Mouse (Mus musculus) hindbrain, embryonic 12.5 days (tissue): ENCODE results near the gene Senp1. TPM values are rescaled to one million over a fixed set of nuclear protein-coding genes. Genes with fewer than 3 reads are reported as not detected.
A peak's percentile ranks its signal among the peaks of the same experiment; 100 is the strongest.

ENCODE experiments used
- ATAC-seq: fragments of 200-750 bp; cut with Nextera tagmentation; 2 replicates; pipeline ENCODE4 v1.8.0; 2017; ENCODE audit warnings: moderate TSS enrichment; ENCODE audit not compliant: low FRiP score
- H3K27ac ChIP-seq: fragments of 300-500 bp; sonication (generic); 2 replicates; pipeline ENCODE4 v1.5.1; 2016; ENCODE audit warnings: mild to moderate bottlenecking
- H3K27me3 ChIP-seq: fragments of 300-500 bp; sonication (generic); 2 replicates; pipeline ENCODE4 v1.6.1; 2016; ENCODE audit warnings: mild to moderate bottlenecking
- H3K36me3 ChIP-seq: fragments of 300-500 bp; sonication (generic); 2 replicates; pipeline ENCODE4 v1.6.1; 2016; ENCODE audit warnings: mild to moderate bottlenecking
- H3K4me1 ChIP-seq: fragments of 300-500 bp; sonication (generic); 2 replicates; pipeline ENCODE4 v1.6.1; 2016
- H3K4me2 ChIP-seq: fragments of 300-500 bp; sonication (generic); replicated peaks from 2 replicates; pipeline ENCODE4 v1.6.1; 2016; ENCODE audit warnings: mild to moderate bottlenecking
- H3K4me3 ChIP-seq: fragments of 300-500 bp; sonication (generic); 2 replicates; pipeline ENCODE4 v1.5.1; 2016; ENCODE audit warnings: mild to moderate bottlenecking
- H3K9ac ChIP-seq: fragments of 300-500 bp; sonication (generic); 2 replicates; pipeline ENCODE4 v1.6.1; 2016; ENCODE audit warnings: mild to moderate bottlenecking, moderate library complexity
- H3K9me3 ChIP-seq: fragments of 300-500 bp; sonication (generic); replicated peaks from 2 replicates; pipeline ENCODE4 v1.6.1; 2016; ENCODE audit warnings: mild to moderate bottlenecking
- WGBS: fragments of 180-500 bp; shearing (Covaris S2); methylation state at CpG from one replicate; pipeline ENCODE4 v1.1.7; 2016; 5-methylcytosine and 5-hydroxymethylcytosine counted together
- polyA plus RNA-seq: library from polyadenylated mRNA; unstranded; fragments of >200 nt; fragmentation: Nextera tagmentation; extraction: Ambion mirVana; gene quantifications from 2 replicates; pipeline ENCODE4 v1.2.1, GENCODE M21; 2016

Gene Senp1
- polyA plus RNA-seq: 38.7 and 39.1 TPM in 2 replicates

DNA sequence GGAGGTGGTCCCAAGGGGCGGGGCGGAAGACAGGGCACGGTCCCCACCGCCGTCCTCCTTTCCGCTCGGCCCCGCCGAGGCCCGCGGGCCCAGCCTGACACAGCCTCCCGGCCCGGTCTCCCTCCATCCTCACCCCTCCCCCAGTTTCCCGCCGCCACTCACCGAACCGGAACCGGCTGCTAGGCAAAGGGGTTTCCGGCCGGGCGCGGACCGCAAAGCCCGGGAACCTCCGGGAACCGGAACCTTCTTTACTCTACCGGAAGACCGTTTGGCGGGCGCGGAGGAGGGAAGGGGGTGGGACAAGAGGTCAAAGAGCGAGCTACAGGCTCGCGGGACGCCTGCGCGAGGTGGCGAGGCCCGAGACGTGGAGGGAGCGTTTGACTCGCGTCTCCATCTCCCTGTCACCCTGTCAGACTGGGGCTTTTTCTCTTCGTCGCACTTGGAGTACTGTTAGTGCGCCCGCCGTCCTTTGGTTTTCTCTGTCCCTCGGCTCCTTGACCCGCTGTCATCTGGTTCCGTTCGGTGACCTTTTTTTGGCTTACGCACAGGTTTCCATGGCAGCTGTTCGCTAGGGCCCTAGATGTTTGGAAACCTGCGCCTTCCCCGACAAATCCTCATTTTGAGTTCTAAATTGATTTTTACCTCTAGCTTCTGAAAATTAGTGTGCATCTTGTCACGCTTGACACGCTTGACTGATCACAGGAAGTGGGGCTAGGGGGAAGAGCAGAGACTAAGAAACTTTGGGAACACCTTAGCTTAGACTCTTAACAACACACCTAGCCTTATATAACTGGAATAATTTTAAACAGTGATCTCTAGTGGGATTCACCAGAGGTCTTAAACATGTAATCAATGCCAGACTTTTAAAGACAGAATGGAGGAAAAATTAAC is at the start of gene Senp1:
Gene Senp1, minus strand, starts transcription at position 624 of the 891 bp plus-strand sequence.
- no peaks in the 10 kb centered on the region for H3K36me3 ChIP-seq
- H3K9ac ChIP-seq: peak within 1 kb of the TSS; percentile 88
- peak within 1 kb of the TSS; percentile 71 for H3K4me2 ChIP-seq
- under 1% methylated on average over 50 of the region's 58 CpGs for WGBS
- H3K4me3 ChIP-seq: peak within 1 kb of the TSS; percentile 90
- H3K9me3 ChIP-seq: no peaks in the 10 kb centered on the region
- H3K27ac ChIP-seq: peak within 1 kb of the TSS; percentile 93
- H3K4me1 ChIP-seq: peaks cover 12% of the 10 kb centered on the region
- ATAC-seq: peak; percentile 90
- no peaks in the 10 kb centered on the region for H3K27me3 ChIP-seq

DNA sequence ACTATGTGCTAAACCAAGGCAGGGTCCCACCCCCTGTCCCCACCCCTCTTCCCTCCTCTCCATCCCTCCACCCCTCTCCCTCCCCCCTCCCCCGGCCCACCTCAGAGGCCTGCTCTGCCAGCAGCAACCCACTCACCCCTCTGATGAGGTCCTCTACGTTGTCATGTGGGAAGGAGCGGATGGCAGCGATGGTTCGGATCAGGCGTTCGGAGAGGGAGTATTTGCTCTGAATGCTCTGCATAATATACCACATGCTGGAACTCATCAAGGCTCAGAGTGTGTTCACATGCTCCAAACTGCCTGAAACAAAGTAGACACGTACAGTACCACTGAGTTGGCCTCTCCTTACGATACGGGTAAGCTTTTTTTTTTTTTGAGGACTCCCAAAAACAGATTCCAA is 49.0 kb upstream of the Senp1 start:
- H3K27ac ChIP-seq: no peak overlapping the region
- no peak for ATAC-seq
- WGBS: 82% methylated on average over 10 of the region's 10 CpGs
- no peaks in the 10 kb centered on the region for H3K27me3 ChIP-seq
- no peak overlapping the region for H3K4me3 ChIP-seq
- H3K36me3 ChIP-seq: peaks cover 37% of the 10 kb centered on the region
- peaks cover 13% of the 10 kb centered on the region for H3K4me1 ChIP-seq
- no peaks in the 10 kb centered on the region for H3K9me3 ChIP-seq
- no peak overlapping the region for H3K4me2 ChIP-seq
- no peak overlapping the region for H3K9ac ChIP-seq

GRCm38 (mm10) chr15:98140809-98141208 is 47.3 kb upstream of the Senp1 start:
- ATAC-seq: no peak
- Histone ChIP-seq H3K36me3 (peaks cover 51% of the 10 kb centered on the region), H3K9me3 (no peaks in the 10 kb centered on the region), H3K9ac (no peak overlapping the region), H3K27me3 (no peaks in the 10 kb centered on the region), H3K4me3 (no peak overlapping the region), H3K27ac (no peak overlapping the region), H3K4me1 (peaks cover 9% of the 10 kb centered on the region), H3K4me2 (no peak overlapping the region)
- WGBS: 86% methylated on average over 5 of the region's 5 CpGs

DNA sequence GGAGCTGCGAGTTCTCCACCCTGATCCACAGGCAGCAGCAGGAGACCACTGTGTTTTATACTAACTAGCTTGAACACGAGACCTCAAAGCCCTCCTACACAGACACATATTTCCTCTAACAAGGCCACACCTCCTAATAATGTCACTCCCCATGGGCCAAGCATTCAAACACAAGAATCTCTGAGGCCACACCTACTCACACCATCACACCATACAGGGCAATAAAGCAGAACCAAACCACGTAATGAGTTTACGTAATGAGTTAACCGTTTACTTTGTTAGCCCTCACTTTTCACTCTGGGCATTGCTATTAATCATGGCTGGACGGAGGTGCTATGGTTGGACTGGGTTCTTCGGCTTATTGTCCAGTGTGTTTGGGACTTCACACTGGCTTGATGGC is 46.2 kb upstream of the Senp1 start:
- no peak for ATAC-seq
- WGBS: 83% methylated on average over 7 of the region's 7 CpGs
- no peak overlapping the region for H3K4me2 ChIP-seq
- H3K9me3 ChIP-seq: no peaks in the 10 kb centered on the region
- H3K27ac ChIP-seq: no peak overlapping the region
- peaks cover 61% of the 10 kb centered on the region for H3K36me3 ChIP-seq
- no peak overlapping the region for H3K9ac ChIP-seq
- peaks cover 6% of the 10 kb centered on the region for H3K4me1 ChIP-seq
- H3K27me3 ChIP-seq: no peaks in the 10 kb centered on the region
- no peak overlapping the region for H3K4me3 ChIP-seq

DNA sequence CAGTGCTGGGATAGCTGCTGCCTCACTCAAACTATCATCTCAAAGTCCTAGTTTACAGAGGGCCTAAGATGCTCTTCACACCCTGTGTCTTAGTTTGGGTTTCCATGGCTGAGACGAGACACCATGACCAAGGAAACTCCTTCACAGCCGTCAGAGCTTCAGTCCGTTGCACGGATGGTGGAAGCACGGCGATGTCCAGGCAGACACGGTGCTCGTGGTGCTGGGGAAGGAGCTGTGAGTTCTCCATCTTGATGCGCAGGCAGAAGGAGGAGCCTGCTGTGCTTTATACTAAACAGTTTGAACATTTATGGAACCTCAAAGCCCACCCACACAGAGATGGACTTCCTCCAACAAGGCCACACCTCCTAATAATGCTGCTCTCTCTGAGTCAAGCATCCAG is 43.3 kb upstream of the Senp1 start:
- 93% methylated on average over 9 of the region's 9 CpGs for WGBS
- no peak for ATAC-seq
- Histone ChIP-seq H3K4me3 (no peak overlapping the region), H3K27me3 (no peaks in the 10 kb centered on the region), H3K27ac (no peak overlapping the region), H3K36me3 (peaks cover 82% of the 10 kb centered on the region), H3K4me1 (no peaks in the 10 kb centered on the region), H3K9ac (no peak overlapping the region), H3K9me3 (no peaks in the 10 kb centered on the region), H3K4me2 (no peak overlapping the region)

GRCm38 (mm10) chr15:98135671-98136070 is 42.1 kb upstream of the Senp1 start:
- H3K4me1 ChIP-seq: no peaks in the 10 kb centered on the region
- H3K36me3 ChIP-seq: peaks cover 87% of the 10 kb centered on the region
- H3K4me2 ChIP-seq: no peak overlapping the region
- no peak overlapping the region for H3K9ac ChIP-seq
- H3K4me3 ChIP-seq: no peak overlapping the region
- H3K27ac ChIP-seq: no peak overlapping the region
- no peaks in the 10 kb centered on the region for H3K9me3 ChIP-seq
- ATAC-seq: no peak
- H3K27me3 ChIP-seq: no peaks in the 10 kb centered on the region
- WGBS: 95% methylated on average over 13 of the region's 13 CpGs

DNA sequence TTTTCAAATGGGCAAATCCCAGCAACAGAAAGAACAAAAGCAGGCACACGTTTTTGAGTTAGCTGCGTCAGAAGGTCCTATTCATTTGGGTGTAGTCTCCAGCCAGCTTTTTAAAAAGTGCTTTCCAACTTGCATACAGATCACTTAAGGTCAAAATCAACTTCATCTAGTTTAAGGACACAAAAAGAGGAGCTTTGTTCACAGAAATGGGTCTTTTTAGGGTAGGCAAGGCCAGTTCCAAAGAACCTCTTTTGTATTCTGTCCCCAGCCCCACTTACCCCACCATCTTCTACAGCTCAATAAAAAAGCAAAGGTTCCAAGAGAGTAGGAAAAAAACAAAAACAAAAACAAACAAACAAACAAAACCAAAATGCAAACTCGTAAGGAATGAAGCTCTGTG is 41.1 kb upstream of the Senp1 start:
- H3K27ac ChIP-seq: no peak overlapping the region
- H3K9me3 ChIP-seq: no peaks in the 10 kb centered on the region
- no peak for ATAC-seq
- H3K27me3 ChIP-seq: no peaks in the 10 kb centered on the region
- 75% methylated on average over 3 of the region's 3 CpGs for WGBS
- H3K36me3 ChIP-seq: peaks cover 91% of the 10 kb centered on the region
- no peaks in the 10 kb centered on the region for H3K4me1 ChIP-seq
- no peak overlapping the region for H3K4me3 ChIP-seq
- H3K4me2 ChIP-seq: no peak overlapping the region
- no peak overlapping the region for H3K9ac ChIP-seq

DNA sequence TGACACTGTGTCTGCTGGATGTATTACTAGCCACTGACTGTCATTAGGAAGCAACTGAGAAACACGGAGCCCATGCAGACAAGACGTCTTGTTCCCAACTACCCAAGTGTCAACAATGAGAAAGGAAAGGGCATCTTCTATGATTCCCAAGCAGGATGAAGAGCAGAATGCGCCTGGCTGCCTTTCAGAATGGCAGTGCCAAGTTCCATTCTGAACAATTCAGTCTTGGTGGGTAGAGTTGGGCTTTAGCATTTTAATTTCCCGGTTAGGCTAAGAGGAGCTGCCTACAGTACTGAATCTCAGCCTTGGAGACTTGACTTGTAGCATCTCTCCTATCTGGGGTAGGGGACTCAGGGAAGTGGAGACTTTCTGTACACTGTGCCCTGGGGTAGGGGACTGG is 40.5 kb upstream of the Senp1 start:
- Histone ChIP-seq H3K27me3 (no peaks in the 10 kb centered on the region), H3K9ac (no peak overlapping the region), H3K27ac (no peak overlapping the region), H3K9me3 (no peaks in the 10 kb centered on the region), H3K4me3 (no peak overlapping the region), H3K4me1 (no peaks in the 10 kb centered on the region), H3K4me2 (no peak overlapping the region), H3K36me3 (peaks cover 88% of the 10 kb centered on the region)
- ATAC-seq: no peak
- 89% methylated on average over 4 of the region's 4 CpGs for WGBS

DNA sequence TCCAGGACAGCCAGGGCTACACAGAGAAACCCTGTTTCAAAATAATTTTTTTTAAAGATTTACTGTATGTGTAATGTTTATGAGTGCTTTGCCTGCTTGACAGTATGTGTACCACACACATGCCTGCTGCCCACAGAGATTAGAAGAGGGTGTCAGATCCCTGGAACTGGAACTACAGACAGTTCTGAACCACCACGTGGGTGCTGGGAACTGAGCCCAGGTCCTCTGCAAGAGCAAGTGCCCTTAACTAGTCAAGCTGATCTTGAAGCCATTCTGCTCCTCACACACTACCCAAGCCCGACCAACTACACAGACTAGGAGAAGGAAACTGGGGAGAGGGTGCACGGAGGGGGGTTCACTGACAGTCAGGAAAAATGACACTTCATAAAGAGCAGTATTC is 39.9 kb upstream of the Senp1 start:
- H3K27ac ChIP-seq: no peak overlapping the region
- no peak overlapping the region for H3K9ac ChIP-seq
- no peak for ATAC-seq
- 79% methylated on average over 3 of the region's 3 CpGs for WGBS
- no peaks in the 10 kb centered on the region for H3K9me3 ChIP-seq
- peaks cover 86% of the 10 kb centered on the region for H3K36me3 ChIP-seq
- no peak overlapping the region for H3K4me2 ChIP-seq
- no peaks in the 10 kb centered on the region for H3K27me3 ChIP-seq
- no peak overlapping the region for H3K4me3 ChIP-seq
- H3K4me1 ChIP-seq: no peaks in the 10 kb centered on the region

DNA sequence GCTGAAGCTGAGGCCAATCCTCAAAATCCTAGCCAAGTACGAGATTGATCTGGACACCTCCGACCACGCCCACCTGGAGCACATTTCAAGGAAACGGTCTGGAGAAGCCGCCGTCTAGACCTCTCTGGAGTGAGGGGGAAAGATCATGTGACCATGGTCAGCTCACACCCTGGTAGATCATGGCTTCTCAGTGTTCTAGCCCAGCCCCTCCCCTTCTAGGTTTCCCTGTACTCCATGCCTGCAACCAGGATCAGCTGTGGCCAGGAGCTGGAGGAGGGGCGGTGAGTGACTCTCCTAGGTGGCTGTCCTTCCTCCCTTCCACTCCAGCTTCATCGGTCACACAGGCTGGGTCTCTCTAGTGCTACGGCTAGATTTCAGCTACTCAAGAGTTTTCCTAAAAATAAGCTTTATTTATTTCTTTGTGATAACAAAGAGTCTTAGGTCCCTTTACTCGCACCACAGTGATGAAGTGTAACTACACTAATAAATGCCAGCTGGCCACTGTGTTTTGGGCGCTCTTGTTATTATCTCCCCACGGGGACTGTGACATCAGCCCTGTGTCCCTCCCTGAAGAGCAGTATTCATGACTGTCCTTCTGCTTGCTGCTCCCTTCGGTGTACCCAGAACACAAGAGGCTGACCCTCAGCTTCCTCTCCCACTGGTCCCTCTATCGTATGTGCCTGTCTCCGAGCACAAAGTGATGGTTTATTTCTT is 38.6 kb upstream of the Senp1 start:
- Histone ChIP-seq H3K27me3 (no peaks in the 10 kb centered on the region), H3K4me2 (no peak overlapping the region), H3K27ac (no peak overlapping the region), H3K36me3 (peaks cover 93% of the 10 kb centered on the region), H3K9me3 (no peaks in the 10 kb centered on the region), H3K4me1 (no peaks in the 10 kb centered on the region), H3K4me3 (no peak overlapping the region), H3K9ac (no peak overlapping the region)
- no peak for ATAC-seq
- 92% methylated on average over 15 of the region's 15 CpGs for WGBS

- ATAC-seq: no peak
- Histone ChIP-seq H3K27me3 (no peaks in the 10 kb centered on the region), H3K27ac (no peak overlapping the region), H3K36me3 (peaks cover 93% of the 10 kb centered on the region), H3K4me2 (no peak overlapping the region), H3K4me3 (no peak overlapping the region), H3K9ac (no peak overlapping the region), H3K9me3 (no peaks in the 10 kb centered on the region), H3K4me1 (no peaks in the 10 kb centered on the region)
- 92% methylated on average over 7 of the region's 7 CpGs for WGBS
These were observed 37.9 kb upstream of the Senp1 start for GRCm38 (mm10) chr15:98131451-98131850.

DNA sequence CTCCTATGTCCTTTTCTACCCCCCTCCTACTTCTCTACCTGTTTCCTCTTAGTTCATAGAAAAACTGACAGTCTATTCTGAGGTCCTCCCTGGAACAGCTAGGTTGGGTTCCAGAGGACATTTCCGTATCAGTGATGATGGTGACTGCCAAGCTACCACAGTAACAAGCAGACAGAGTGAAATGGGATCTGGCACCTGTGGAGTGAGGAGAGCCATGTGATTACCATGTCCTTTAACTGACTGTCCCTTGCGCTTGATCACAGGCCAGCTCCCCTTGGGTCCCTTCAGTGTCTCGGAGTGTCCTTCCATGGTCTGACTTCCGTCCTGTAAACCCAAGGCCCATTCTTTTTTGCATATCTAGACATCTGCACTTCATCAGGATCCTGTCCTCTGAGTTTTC is 37.5 kb upstream of the Senp1 start:
- no peak for ATAC-seq
- H3K36me3 ChIP-seq: peaks cover 93% of the 10 kb centered on the region
- WGBS: 94% methylated on average over 4 of the region's 4 CpGs
- no peak overlapping the region for H3K9ac ChIP-seq
- no peak overlapping the region for H3K4me2 ChIP-seq
- H3K4me1 ChIP-seq: no peaks in the 10 kb centered on the region
- no peaks in the 10 kb centered on the region for H3K9me3 ChIP-seq
- no peak overlapping the region for H3K4me3 ChIP-seq
- no peaks in the 10 kb centered on the region for H3K27me3 ChIP-seq
- no peak overlapping the region for H3K27ac ChIP-seq
